In the genomic region with DNA sequence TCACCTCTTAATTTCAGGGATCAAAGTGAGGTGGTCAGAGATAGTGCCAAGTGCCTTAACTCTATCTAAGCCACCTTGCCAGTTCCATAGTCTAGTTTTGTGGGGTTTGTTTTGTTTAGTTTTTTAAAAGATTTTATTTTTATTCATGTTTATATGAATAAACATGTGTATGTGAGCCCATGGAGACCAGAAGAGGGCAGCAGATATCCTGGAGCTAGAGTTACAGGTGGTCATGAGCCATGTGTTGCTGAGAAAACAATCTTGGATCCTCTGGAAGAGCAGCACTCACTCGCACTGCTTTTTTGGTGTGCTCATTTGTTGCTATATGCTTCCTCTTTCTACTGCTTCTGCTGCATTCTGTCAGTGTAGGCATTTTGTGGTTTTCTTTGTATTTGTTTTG, we compare ENCODE assay signal across 14 mouse cellular contexts.
DNase-seq lines count a peak whose midpoint lies in the region; ATAC-seq and TF ChIP-seq lines count a peak whose summit lies in the region.
"Had no signal": no experiment of that assay in that cellular context is flagged by ENCODE, and none has a peak within 500 bp of the region (broad histone marks: within the 10 kb centered on the region; RNA-seq: fewer than 3 reads in every experiment).

No protein-coding gene starts in this region.

- H3K4me1 ChIP-seq in intestine, postnatal 0 days (replicated peaks; ENCODE audit: control insufficient read depth, insufficient read depth, low read length), result no peaks in the 10 kb centered on the region
- no peaks in the 10 kb centered on the region for H3K4me1 ChIP-seq in intestine, embryonic 16.5 days (ENCODE audit: control insufficient read depth, insufficient read depth, low read length)
- H3K4me1 ChIP-seq in lung, postnatal 0 days (ENCODE audit: insufficient read depth, low read depth, low read length), result no peaks in the 10 kb centered on the region
- no peaks in the 10 kb centered on the region for H3K4me1 ChIP-seq in lung, adult 2 months (ENCODE audit: control insufficient read depth, insufficient read depth, low read length)
- H3K4me1 ChIP-seq in embryonic facial prominence, embryonic 14.5 days (ENCODE audit: control insufficient read depth, insufficient read depth, low read length), result no peaks in the 10 kb centered on the region
- H3K4me1 ChIP-seq: heart, embryonic 12.5 days; hindbrain, embryonic 12.5 days; midbrain, embryonic 13.5 days; neural tube, embryonic 13.5 days had no signal

- H3K9me3 ChIP-seq in intestine, postnatal 0 days (ENCODE audit: control insufficient read depth), result no peaks in the 10 kb centered on the region
- no peaks in the 10 kb centered on the region for H3K9me3 ChIP-seq in intestine, embryonic 16.5 days (ENCODE audit: control insufficient read depth, low read length)
- H3K9me3 ChIP-seq in lung, postnatal 0 days (ENCODE audit: low read length), result no peaks in the 10 kb centered on the region
- no peaks in the 10 kb centered on the region for H3K9me3 ChIP-seq in embryonic facial prominence, embryonic 14.5 days (ENCODE audit: control insufficient read depth, low read length)
- H3K9me3 ChIP-seq: heart, embryonic 12.5 days; hindbrain, embryonic 12.5 days; midbrain, embryonic 13.5 days; neural tube, embryonic 13.5 days had no signal

- 89% methylated on average over 1 of the region's 1 CpGs for WGBS in intestine, postnatal 0 days
- WGBS in intestine, embryonic 16.5 days, result 75% methylated on average over 1 of the region's 1 CpGs
- whole genome bisulfite sequencing in lung, postnatal 0 days, result 77% methylated on average over 1 of the region's 1 CpGs
- WGBS in lung, adult 2 months, result 82% methylated on average over 1 of the region's 1 CpGs
- 63% methylated on average over 1 of the region's 1 CpGs for WGBS in embryonic facial prominence, embryonic 14.5 days

- no peak overlapping the region for H3K27ac ChIP-seq in intestine, postnatal 0 days (ENCODE audit: low read depth, low read length)
- H3K27ac ChIP-seq in intestine, embryonic 16.5 days (ENCODE audit: low read length), result no peak overlapping the region
- no peak overlapping the region for H3K27ac ChIP-seq in lung, postnatal 0 days (ENCODE audit: low read length)
- no peak overlapping the region for H3K27ac ChIP-seq in embryonic facial prominence, embryonic 14.5 days (replicated peaks; ENCODE audit: low read depth, low read length)
- H3K27ac ChIP-seq: hindbrain, embryonic 12.5 days; midbrain, embryonic 13.5 days; neural tube, embryonic 13.5 days had no signal

- H3K27me3 ChIP-seq in intestine, postnatal 0 days (replicated peaks; ENCODE audit: control insufficient read depth, insufficient read depth, low read length), result no peaks in the 10 kb centered on the region
- H3K27me3 ChIP-seq in intestine, embryonic 16.5 days (replicated peaks; ENCODE audit: control insufficient read depth, insufficient read depth, low read length), result no peaks in the 10 kb centered on the region
- H3K27me3 ChIP-seq in lung, postnatal 0 days (replicated peaks; ENCODE audit: insufficient read depth, low read length), result no peaks in the 10 kb centered on the region
- H3K27me3 ChIP-seq in embryonic facial prominence, embryonic 14.5 days (replicated peaks; ENCODE audit: control insufficient read depth, insufficient read depth, low read length), result no peaks in the 10 kb centered on the region
- H3K27me3 ChIP-seq: heart, embryonic 12.5 days; hindbrain, embryonic 12.5 days; midbrain, embryonic 13.5 days; neural tube, embryonic 13.5 days had no signal

- TF ChIP-seq CTCF in intestine, postnatal 0 days (IDR thresholded peaks at IDR 0.05; ENCODE audit: low read depth), result peak; percentile 47
- TF ChIP-seq CTCF in lung, postnatal 0 days (IDR thresholded peaks at IDR 0.05), result peak; percentile 30
- TF ChIP-seq CTCF in lung, adult 2 months (IDR thresholded peaks at IDR 0.05; ENCODE audit: insufficient read depth, low read length), result no peak

- no peak overlapping the region for H3K9ac ChIP-seq in intestine, postnatal 0 days (ENCODE audit: low read depth, low read length)
- H3K9ac ChIP-seq in intestine, embryonic 16.5 days (ENCODE audit: low read depth, low read length), result no peak overlapping the region
- no peak overlapping the region for H3K9ac ChIP-seq in lung, postnatal 0 days (replicated peaks; ENCODE audit: low read depth)
- H3K9ac ChIP-seq in embryonic facial prominence, embryonic 14.5 days (ENCODE audit: low read depth, low read length), result no peak overlapping the region
- H3K9ac ChIP-seq: heart, embryonic 12.5 days; hindbrain, embryonic 12.5 days; midbrain, embryonic 13.5 days; neural tube, embryonic 13.5 days had no signal

- ATAC-seq in intestine, postnatal 0 days, result no peak
- ATAC-seq in intestine, embryonic 16.5 days, result no peak
- no peak for ATAC-seq in lung, postnatal 0 days
- no peak for ATAC-seq in embryonic facial prominence, embryonic 14.5 days (ENCODE audit: low read depth)
- ATAC-seq: midbrain, embryonic 13.5 days had no signal

- no peak overlapping the region for H3K4me2 ChIP-seq in intestine, postnatal 0 days (replicated peaks; ENCODE audit: low read depth)
- no peak overlapping the region for H3K4me2 ChIP-seq in intestine, embryonic 16.5 days (ENCODE audit: low read depth, low read length)
- H3K4me2 ChIP-seq in lung, postnatal 0 days (replicated peaks; ENCODE audit: low read depth, low read length), result no peak overlapping the region
- no peak overlapping the region for H3K4me2 ChIP-seq in embryonic facial prominence, embryonic 14.5 days (ENCODE audit: low read depth, low read length)
- H3K4me2 ChIP-seq: heart, embryonic 12.5 days; hindbrain, embryonic 12.5 days; midbrain, embryonic 13.5 days; neural tube, embryonic 13.5 days had no signal

- peaks cover 7% of the 10 kb centered on the region; the same call in 1 of the 2 replicates for H3K36me3 ChIP-seq in intestine, postnatal 0 days (ENCODE audit: control insufficient read depth, insufficient read depth)
- H3K36me3 ChIP-seq in intestine, embryonic 16.5 days (ENCODE audit: control insufficient read depth, insufficient read depth, low read length), result no peaks in the 10 kb centered on the region
- no peaks in the 10 kb centered on the region; the same call in 1 of the 2 replicates for H3K36me3 ChIP-seq in lung, postnatal 0 days (ENCODE audit: insufficient read depth, low read length)
- peaks cover 28% of the 10 kb centered on the region for H3K36me3 ChIP-seq in embryonic facial prominence, embryonic 14.5 days (ENCODE audit: control insufficient read depth, insufficient read depth, low read length)

- peak; percentile 3 to 20 for DNase-seq in adrenal gland, postnatal 36 days
- DNase-seq in adrenal gland, adult 18-20 months (ENCODE audit: low spot score in 2 of 2), result no peak
- DNase-seq in lung, postnatal 0 days (ENCODE audit: low spot score), result no peak
- DNase-seq in lung, adult 2 months, result no peak
- peak; percentile 23 for DNase-seq in embryonic facial prominence, embryonic 14.5 days (ENCODE audit: low spot score)
- no peak for DNase-seq in yolk sac, embryonic 10.5 days (ENCODE audit: low spot score)
- DNase-seq: cerebellum, adult 9-11 months; right cerebral cortex, adult 18-20 months had no signal

- TF ChIP-seq POLR2A in lung, adult 2 months (IDR thresholded peaks at IDR 0.05; ENCODE audit: borderline replicate concordance, extremely low read depth, low read depth, low read length), result no peak

- no peak for TF ChIP-seq EP300 in lung, postnatal 0 days (IDR thresholded peaks at IDR 0.05)

- no peak overlapping the region for H3K4me3 ChIP-seq in intestine, postnatal 0 days (ENCODE audit: low read depth, low read length)
- no peak overlapping the region for H3K4me3 ChIP-seq in intestine, embryonic 16.5 days (ENCODE audit: low read length)
- no peak overlapping the region for H3K4me3 ChIP-seq in lung, postnatal 0 days (ENCODE audit: low read depth, low read length)
- no peak overlapping the region for H3K4me3 ChIP-seq in lung, adult 2 months (replicated peaks; ENCODE audit: extremely low read depth, low read depth, low read length)
- H3K4me3 ChIP-seq in embryonic facial prominence, embryonic 14.5 days (ENCODE audit: low read depth, low read length), result no peak overlapping the region
- H3K4me3 ChIP-seq: heart, embryonic 12.5 days; hindbrain, embryonic 12.5 days; midbrain, embryonic 13.5 days; neural tube, embryonic 13.5 days had no signal

Comparison
In these comparisons a context has a peak if more than half of its experiments do, and no peak if none do; other contexts are left out.
1. DNase-seq: peak in adrenal gland, postnatal 36 days (2 of 2) and embryonic facial prominence, embryonic 14.5 days (single experiment); none in adrenal gland, adult 18-20 months (0 of 2), lung, postnatal 0 days (single experiment), lung, adult 2 months (single experiment) and yolk sac, embryonic 10.5 days (single experiment).